Mouse (Mus musculus) hematopoietic stem cell, adult 5-6 weeks (primary cell): ENCODE measurements at regions not wholly inside any gene's neighbourhood (a gene's known extent, or its start where the extent isn't known, plus 50 kb on each side); places are given as distances from the start of the nearest gene placed in this dataset.

ENCODE experiments used
- ATAC-seq, 2 experiments: fragments of 125-278 bp in 1 of 2; replicated peaks in 1 of 2; 2 replicates each; pipeline ENCODE4 v1.8.0; 2016 to 2017; ENCODE audit warnings: inconsistent platforms in 2 of 2, mild to moderate bottlenecking in 2 of 2, moderate number of reproducible peaks in 2 of 2, low read depth in 1 of 2, moderate TSS enrichment in 1 of 2; ENCODE audit not compliant: low FRiP score in 2 of 2, poor library complexity in 2 of 2, severe bottlenecking in 2 of 2, insufficient read depth in 1 of 2, low TSS enrichment in 1 of 2

DNA sequence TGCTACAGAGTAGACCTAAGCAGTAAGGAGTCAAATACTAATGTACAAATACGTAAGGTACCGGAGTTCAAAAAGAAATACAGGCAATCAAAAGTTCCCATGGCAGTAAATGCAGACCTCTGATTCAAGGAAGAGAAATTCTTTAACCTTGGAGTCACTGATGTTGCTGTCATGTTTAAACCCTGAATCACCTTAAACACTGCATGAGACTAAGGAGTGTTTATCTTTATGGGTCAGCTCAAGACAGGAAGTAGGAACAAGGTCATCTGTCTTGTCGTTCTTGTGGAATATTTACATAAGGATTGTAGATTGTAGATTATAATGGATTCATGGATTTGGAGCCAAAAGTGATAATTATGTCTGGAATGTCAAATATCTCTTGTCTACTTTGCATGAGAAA, 1708.7 kb upstream of the Slc10a2 start:
- no peak for ATAC-seq

DNA sequence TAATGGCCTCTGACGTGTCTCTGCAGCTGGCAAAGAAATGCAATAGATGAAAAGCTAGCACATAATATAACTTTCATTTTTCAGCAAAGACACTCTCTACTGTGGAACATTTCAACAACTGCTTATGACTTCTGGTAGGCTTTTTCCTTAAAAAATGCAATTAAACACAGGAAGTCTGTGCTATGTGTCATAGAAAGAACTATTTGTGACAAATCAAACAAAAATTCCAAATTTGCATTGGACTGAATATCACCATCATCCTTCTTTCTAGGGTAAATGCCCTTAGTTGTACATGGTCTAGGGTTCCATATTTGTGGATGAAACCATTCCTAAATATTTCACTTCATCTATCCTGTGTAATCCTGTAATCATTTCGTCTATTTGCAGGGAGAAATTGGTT, 1702.0 kb upstream of the Slc10a2 start:
- ATAC-seq = no peak

DNA sequence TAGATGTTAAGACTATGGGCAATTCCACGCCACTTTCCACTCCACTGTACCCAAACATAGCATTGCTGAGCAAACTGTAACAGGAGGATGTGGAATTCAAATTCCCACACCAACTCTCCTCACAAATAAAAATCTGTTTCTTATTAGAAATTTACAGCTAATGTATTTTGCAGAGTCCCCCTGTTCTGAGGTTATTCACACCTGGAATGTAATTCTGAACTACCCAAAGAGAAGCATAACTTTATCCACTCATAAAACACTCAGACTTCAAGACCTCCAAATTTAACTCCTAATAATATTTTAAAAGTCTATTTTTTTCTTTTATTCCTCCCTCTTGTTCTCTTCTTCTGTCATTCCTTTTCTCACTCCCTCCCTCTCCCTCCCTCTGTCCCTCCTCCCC, 1698.0 kb upstream of the Slc10a2 start:
- no peak for ATAC-seq

DNA sequence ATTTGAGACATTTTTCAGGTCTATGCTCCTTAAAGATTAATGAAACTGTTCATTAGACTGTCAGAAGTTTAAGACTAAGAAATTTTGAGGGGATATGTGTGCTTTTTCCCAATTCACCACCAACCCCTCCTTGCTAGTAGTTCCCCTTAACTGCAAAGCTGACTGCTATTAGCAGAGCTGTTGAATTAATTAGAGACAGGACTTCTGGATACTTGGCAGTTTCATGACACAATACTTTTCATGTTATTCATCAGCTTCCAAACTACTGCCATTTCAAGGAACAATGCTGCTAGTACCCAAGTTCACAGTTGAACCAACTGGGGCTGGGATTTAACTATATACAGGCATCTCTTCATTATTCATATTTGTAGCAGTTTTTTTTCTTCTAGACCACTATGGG, 1695.9 kb upstream of the Slc10a2 start:
- ATAC-seq = no peak

DNA sequence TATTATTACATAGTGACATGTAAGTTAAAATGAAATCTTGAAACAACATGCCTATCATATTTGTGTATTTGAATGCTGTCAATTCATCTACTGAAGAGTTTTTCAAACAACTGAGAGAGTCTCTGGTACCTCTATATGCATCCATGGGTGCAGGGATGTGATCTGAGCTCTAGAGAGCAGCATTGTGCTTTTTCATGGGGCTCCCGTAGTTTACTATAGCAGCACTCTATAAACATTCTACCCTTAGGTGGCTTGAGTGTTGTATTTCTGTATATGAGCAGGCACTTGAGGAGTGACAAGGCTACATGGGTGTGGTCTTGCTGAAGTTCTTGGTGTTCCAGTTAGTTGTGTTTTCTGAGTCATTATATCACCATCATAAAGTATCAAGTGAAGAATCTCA, 1683.9 kb upstream of the Slc10a2 start:
- ATAC-seq = no peak

DNA sequence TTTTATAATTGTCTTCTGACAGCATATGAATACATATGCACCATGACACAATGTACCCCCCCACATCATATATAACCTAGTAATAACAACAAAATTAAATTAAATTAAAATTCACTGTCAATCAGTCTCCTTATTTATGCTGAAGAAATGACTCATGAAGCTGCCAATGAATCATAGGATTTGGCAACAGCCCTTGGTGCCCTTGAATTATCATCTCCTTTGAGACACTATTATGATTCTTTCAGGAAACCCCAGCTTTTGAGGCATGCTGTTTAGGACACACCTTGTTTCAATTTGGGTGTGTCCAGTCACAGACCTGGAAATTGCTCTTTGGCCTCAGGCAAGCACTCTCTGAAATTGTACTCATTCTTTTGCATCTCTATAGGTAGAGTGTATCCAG, 1675.8 kb upstream of the Slc10a2 start:
- ATAC-seq = no peak

DNA sequence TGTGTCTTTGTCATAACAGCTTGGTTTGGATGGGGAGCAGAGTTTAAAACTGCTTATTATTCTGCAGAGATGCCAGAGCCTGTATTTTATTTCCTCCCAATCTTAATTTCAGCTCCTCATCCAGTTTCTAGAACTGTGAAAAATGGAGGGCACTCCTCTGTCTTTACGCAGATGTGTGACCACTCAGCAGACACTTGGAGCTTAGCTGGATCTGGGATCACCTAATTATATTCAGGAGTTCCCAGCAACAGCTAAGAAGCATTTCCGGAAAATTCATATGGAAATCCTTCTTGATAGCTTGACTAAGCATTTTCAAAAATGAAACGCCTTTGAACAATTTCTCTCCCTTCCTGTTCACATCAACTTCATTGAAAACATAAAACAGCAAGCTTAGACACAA, 1670.0 kb upstream of the Slc10a2 start:
- ATAC-seq = no peak

DNA sequence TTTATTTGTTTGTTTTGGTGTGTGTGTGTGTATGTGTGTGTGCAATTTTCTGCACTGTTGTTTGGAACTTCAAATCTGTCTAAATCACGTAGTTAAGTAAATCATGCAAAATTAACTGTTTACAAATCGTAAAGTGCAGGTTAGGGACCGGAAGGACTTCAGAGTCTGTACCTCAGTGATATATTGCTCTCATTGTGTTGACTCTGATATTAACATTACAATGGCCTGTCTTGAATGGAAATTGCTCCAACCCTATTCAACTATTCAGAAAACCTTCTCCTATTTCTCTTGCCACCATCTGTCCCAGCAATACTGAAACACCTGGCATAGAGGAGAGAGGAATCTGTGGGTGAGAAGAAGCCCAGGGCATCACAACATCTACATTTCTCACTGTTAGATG, 1624.4 kb upstream of the Slc10a2 start:
- no peak for ATAC-seq

DNA sequence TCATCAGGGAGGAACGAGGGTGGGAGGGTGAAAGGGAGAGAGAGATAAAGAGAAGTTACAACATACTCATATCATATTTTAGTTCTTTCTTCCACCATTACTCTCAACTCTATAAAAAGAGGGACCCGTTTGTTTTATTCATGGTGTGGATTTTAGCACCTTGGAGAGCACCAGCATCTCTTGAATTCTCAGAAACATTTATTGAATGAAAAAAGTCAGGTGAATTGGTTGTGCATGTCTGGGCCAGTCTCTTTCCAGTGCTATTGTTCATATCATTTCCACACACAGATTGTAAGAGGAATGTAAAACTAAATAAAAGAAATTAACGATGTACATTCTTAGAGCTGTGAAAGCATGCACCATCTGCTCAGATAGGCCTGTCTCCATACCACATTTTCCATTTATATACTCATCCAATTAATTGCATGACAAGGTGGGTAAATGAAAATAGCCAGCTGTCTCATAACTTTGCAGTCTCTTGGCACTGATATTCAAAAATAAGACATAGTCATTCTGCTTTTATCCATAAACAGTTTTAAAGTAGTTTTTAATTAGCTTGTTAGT, 1603.8 kb upstream of the Slc10a2 start:
- ATAC-seq = no peak

DNA sequence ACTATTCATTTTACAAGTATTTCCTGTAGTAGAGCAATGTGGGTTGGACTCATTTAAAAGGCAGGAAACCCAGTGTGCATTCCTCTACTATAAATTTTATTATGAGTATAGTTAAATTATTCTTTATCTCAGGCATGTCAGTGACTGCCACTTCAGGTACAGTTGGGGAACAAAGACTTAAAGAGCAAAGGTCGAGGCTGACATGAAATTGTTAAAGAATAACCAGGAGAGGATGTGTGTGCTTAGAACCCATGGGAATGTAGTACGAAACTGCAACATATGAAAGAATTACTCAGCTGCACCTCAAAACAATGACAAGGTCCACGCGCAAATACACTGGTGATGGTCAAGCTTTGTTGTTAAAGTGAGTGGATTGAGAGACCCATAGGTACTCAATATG, 1583.4 kb upstream of the Slc10a2 start:
- no peak for ATAC-seq

DNA sequence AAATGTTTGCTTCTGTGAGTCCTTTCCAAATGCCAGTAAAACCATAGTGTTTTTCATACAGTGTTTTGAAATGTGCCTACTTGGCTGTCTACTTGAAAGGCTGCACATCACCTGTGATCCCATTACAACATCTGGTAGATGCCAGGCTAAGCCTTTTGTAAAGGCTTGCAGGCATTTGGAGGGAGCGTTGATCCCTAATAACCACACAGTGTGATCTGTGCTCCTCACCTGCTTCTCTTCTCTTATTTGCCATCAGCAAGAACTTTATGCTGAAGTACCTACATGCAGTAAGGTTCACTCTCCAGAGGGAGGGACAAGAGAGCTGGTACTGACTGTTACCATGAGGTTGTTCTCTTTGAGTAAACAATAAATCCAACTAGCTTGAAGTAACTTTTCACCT, 1553.7 kb upstream of the Slc10a2 start:
- no peak for ATAC-seq

DNA sequence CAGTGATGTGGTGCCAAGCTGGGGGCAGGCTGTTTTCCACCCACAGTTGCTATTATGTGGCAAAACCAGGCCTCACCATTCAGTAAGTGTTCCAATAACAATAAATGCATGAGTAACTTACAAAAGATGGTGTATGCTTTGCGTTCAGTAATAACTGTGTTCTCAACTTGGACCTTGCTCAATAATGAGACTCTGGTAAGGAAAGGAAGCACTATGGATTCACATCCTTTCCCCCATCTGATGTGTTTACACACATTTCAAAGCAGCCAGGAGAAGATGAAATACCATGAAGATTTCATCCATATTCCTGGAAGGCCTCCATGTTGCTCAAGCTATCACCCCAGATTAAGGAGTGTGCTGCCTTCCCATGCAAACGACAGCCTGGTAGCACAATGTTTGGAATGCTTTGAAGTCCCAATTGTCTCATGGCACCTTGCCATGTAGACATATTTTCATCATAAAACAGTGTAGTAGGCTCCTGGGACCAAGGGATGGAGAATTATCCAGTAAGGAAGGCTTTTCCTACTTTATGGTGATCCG, 1552.4 kb upstream of the Slc10a2 start:
- no peak for ATAC-seq

DNA sequence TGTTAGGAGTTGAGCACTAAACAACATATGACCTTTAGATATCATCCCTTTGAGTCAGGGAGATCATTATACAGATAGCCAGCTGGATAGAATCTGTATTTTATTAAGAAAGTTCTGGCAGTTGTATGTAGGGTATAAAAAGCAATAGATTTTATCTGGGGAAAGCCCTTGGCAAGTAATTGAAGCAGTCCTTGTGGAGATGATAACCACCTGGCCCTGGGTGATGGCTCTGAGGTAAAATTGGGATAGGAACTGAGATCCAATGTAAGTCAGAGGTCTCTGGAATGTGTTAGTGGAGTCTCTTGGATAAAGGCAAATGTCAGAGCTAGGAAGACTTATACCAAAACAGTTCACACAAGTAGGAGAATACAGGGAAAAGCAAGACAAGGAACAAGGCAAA, 1547.0 kb upstream of the Slc10a2 start:
- ATAC-seq = no peak

DNA sequence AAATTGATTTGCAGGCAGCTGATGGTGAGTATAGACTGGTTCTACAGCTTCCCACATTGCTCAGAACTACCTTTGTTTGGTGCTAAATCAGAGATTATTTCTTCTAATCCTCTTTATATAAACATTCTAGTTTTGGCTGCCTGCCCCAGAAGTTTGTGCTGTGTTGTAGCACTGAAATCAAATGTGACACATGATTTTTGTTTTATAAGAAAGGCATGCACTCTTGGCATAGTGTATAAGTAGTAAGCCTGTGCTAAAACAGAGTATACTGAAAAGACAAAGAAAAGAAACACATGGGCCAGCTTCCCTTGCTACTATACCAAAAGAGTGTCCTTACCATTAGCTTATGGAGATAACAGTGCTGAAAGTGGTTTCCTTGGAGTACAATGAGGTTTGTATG, 1542.9 kb upstream of the Slc10a2 start:
- no peak for ATAC-seq

DNA sequence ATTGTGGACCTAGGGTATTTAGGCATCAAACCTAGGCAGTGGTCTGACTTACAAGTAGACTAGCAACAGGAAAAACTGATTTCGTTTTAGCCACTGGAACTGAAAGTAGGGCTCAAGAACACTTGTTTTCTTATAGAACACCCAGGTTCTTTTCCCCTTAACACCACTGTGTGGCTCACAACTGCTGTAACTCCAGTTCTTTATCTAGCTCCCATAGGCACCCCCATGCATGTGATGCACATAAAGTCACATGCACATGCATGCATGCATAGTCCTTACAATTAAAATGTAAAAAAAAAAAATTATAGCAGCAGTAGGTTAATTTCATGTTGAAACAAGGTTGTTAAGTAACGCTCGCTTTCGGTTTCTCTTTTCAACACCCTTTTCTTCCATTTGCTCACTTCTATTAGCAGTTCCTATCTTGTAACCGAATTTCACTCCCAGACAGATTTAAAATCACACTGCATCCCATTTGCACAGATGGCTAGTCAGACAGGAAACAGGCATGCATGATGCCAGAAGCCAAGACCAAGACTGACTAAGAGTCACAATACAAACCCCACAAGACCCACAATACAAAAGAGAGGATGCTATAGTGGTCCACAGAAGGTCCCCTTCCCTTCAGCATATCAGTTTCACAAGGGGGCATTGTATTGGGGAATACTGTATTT, 1540.3 kb upstream of the Slc10a2 start:
- no peak; a peak in 2 of 4 replicates for ATAC-seq

DNA sequence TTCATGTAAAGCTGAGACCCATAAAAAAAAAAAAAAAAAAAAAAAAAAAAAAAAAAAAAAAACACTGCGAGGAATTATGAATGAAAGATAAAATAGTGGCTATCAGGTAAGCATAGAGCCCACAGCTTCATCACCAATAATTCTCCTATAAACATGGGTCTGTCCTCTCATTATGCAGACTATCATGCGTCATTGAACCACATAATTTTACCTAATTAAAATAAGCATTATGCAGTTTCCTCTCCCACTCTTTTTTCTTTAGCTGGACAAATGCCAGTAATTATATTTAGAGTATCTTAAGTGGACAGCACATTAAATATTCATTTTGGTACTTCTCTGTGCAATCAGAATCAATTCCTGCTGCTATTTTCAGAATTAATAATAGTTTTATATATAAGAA, 1539.2 kb upstream of the Slc10a2 start:
- ATAC-seq = no peak

DNA sequence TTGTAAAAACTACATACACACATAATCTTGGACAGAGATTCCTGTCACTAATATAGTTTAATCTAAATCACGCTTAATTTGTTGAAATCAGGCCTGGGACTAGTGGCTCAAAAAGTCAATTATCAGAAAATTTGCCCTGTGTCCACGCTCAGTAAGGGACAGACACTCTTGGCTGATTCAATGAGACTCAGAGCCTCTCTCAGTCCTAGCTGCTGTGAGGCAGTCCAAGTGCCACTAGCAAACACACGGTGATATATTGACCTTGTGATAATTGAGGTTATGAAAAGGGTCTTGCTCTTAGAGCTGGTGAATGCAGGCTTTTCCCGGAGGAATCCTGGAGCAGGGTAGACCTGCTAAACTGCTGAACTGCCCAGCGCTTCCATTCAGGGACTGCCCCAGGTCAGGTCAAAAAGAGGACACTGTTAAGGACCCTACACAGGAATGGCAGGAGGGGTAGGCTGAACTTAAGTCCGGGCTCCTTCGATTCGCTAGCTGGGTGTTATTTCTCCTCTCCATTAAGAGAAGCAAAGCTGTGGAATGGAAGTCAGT, 1521.9 kb upstream of the Slc10a2 start:
- ATAC-seq = no peak

DNA sequence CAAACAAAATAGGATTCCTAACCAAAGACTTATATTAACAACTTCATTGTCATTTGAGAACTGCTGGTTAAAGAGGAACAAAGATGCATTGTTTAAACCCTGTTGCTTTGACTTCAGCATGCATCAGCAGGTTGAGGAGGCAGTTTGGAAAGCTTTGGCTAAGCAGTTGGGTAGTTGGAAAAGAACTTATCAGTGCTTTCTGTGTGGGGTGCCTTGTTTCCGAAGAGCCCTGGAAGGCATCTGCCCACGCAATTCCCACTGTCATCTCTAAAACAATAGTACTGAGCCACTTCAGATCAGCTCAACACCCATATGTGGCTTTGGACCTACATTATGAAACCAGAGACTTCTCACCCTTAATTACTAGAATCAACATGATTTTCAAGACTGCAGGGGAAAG, 1503.7 kb upstream of the Slc10a2 start:
- ATAC-seq = no peak
